In the genomic region with DNA sequence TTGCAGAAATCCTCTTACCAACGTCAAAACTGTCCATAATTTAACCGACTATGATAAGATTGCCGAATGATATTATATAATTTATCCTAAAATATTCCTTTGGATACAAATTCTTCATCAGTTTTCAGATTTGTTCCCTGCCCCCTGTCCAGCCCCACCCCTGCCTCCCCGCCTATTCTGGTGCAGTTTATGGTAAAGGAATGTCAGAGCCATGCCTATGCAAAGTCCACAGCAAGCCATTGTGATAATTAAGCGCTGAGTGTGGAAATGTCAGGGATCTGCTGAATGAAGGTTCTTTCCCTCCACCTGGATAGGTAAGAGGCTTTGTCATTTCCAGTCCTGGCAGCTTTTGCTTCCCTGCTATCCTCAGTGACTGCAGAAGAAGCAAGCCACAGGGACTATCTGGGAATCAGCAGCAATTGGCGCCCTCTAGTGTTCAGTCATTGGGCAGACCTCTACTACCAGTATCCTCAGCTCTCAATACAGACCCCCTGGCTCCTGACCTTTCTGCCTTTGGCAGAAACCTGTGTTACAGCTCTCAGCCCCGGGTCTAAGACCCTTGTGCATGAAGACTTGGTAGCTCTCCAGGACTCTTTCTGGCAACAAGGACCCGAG, we compare ENCODE assay signal across 8 mouse cellular contexts. TPM values are rescaled to one million over a fixed set of nuclear protein-coding genes. Genes with fewer than 3 reads are reported as not detected.
DNase-seq lines count a peak whose midpoint lies in the region; ATAC-seq lines count a peak whose summit lies in the region.
"Not testable (repeated sequence)": the region's sequence is repeated elsewhere in the genome, so short reads cannot be mapped to it uniquely, and the experiment has no call there.

No protein-coding gene starts in this region.

- peak; percentile 91 for ATAC-seq in intestine, embryonic 15.5 days
- ATAC-seq in megakaryocyte-erythroid progenitor cell, adult 5-6 weeks (replicated peaks; ENCODE audit: low FRiP score, low TSS enrichment, poor library complexity, severe bottlenecking), result peak; percentile 99

- peak; percentile 88 for DNase-seq in adrenal gland, postnatal 14 days
- DNase-seq in embryonic facial prominence, embryonic 10.5 days (ENCODE audit: low spot score), result peak; percentile 75
- peak; percentile 35 to 74 for DNase-seq in gastrocnemius, postnatal 4 days (ENCODE audit: low spot score in 2 of 2)
- DNase-seq in left cerebral cortex, postnatal 14 days (ENCODE audit: low spot score in 2 of 2), result peak; percentile 94 to 96
- peak; percentile 87 for DNase-seq in right cerebral cortex, postnatal 14 days
- DNase-seq in urinary bladder, postnatal 4 days (ENCODE audit: low spot score in 2 of 2), result peak; percentile 65 to 80

- WGBS in embryonic facial prominence, embryonic 10.5 days, result 38% methylated on average over 8 of the region's 8 CpGs
- WGBS in intestine, embryonic 15.5 days, result 35% methylated on average over 8 of the region's 8 CpGs

- not testable (repeated sequence) for H3K4me3 ChIP-seq in embryonic facial prominence, embryonic 10.5 days; intestine, embryonic 15.5 days (replicated peaks)

- not testable (repeated sequence) for H3K4me1 ChIP-seq in embryonic facial prominence, embryonic 10.5 days; intestine, embryonic 15.5 days (replicated peaks)

- not testable (repeated sequence) for H3K27ac ChIP-seq in embryonic facial prominence, embryonic 10.5 days (replicated peaks)
- 0 out of 2 replicates have a peak overlapping the region, but pooled peaks have one; percentile 71 for H3K27ac ChIP-seq in intestine, embryonic 15.5 days

- not testable (repeated sequence) for H3K36me3 ChIP-seq in embryonic facial prominence, embryonic 10.5 days (replicated peaks); intestine, embryonic 15.5 days

- intact Hi-C loops in left cerebral cortex, postnatal 14 days (cut with DNase I), result loop anchor here (2.0 to 5.0 kb wide), 2 partner anchors 123 to 151 kb away; no protein-coding TSS in a partner anchor

- not testable (repeated sequence) for H3K9me3 ChIP-seq in embryonic facial prominence, embryonic 10.5 days; intestine, embryonic 15.5 days

- H3K27me3 ChIP-seq in embryonic facial prominence, embryonic 10.5 days (replicated peaks; ENCODE audit: low read depth, poor library complexity, severe bottlenecking); intestine, embryonic 15.5 days (replicated peaks): not testable (repeated sequence)

- not testable (repeated sequence) for H3K9ac ChIP-seq in intestine, embryonic 15.5 days

- H3K4me2 ChIP-seq in intestine, embryonic 15.5 days (replicated peaks), result peak overlapping the region; percentile 43

RNA-seq across cellular contexts. Expression of a gene that starts 30.9 kb away (rescaled TPM):
- total RNA-seq in adrenal gland, postnatal 14 days (2021), result not detected in 2 replicates
- not detected in 2 replicates for polyA plus RNA-seq in embryonic facial prominence, embryonic 10.5 days (2016; fragmentation: Nextera tagmentation; extraction: Ambion mirVana)
- not detected for total RNA-seq in gastrocnemius, postnatal 4 days (2021)
- not detected in 2 replicates for polyA plus RNA-seq in intestine, embryonic 15.5 days (2015; fragmentation: Nextera tagmentation; extraction: Ambion mirVana)
- under 1 TPM in 1 of 2 experiments, not detected in 1; 0.47 TPM for total RNA-seq in left cerebral cortex, postnatal 14 days (2021)
- 2.4 TPM in 1 of 2 replicates, not detected in the other for total RNA-seq in megakaryocyte-erythroid progenitor cell, adult 5-6 weeks (2014; fragmentation: Nextera tagmentation)
- not detected in 2 replicates for total RNA-seq in megakaryocyte-erythroid progenitor cell, adult 5-6 weeks (2017)

RNA-seq across cellular contexts. Expression of a gene that starts 35.3 kb away (rescaled TPM):
- total RNA-seq in adrenal gland, postnatal 14 days (2021), result 0.30 and 0.68 TPM in 2 replicates
- polyA plus RNA-seq in embryonic facial prominence, embryonic 10.5 days (2016; fragmentation: Nextera tagmentation; extraction: Ambion mirVana), result not detected in 2 replicates
- under 1 TPM; 0.15 to 0.16 TPM for total RNA-seq in gastrocnemius, postnatal 4 days (2021)
- polyA plus RNA-seq in intestine, embryonic 15.5 days (2015; fragmentation: Nextera tagmentation; extraction: Ambion mirVana), result 0.30 and 0.34 TPM in 2 replicates
- total RNA-seq in left cerebral cortex, postnatal 14 days (2021), result not detected
- total RNA-seq in megakaryocyte-erythroid progenitor cell, adult 5-6 weeks (2014; fragmentation: Nextera tagmentation), result 0.39 and 1.2 TPM in 2 replicates
- total RNA-seq in megakaryocyte-erythroid progenitor cell, adult 5-6 weeks (2017), result 1.3 and 14.3 TPM in 2 replicates
